Mouse (Mus musculus) spleen, postnatal 4 days (tissue): Measurements from ENCODE around the gene B9d2.
"Not testable (repeated sequence)": the region's sequence is repeated elsewhere in the genome, so short reads cannot be mapped to it uniquely, and the experiment has no call there.

Source experiments
- DNase-seq, 2 experiments: peaks; one replicate each; pipeline ENCODE4 v3.0.0; 2022; ENCODE audit warnings: low spot score in 2 of 2

B9d2 gene

DNA sequence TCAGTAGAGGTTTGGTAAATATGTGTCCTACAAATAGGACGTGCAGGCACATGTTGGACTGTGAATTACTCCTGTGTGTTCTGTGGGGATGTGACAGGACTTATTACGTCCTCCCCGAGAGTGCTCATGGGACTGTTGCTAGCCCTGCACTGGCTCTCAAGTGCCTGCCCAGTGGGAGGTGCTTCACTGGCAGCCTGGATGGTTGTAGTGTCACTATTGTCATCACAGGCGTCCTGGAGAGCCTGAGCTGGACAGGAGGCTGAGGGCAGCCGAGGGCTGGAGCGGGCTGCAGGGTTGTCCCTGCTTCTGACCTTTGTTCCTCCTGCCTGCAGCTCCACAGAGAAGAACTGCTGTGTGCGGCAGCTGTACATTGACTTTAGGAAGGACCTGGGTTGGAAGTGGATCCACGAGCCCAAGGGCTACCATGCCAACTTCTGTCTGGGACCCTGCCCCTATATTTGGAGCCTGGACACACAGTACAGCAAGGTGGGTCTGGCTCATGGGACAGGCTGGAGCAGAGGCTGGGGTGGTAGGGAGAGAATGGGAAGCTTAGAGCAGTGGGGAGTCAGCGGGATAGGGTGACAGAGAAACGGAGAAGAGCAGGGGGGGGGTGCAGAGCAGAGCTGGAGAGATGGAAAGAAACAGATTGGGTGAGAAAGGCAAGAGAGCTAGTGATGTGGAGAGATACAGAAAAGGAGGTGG, 23.4 kb downstream of the B9d2 start:
- DNase-seq: no peak

DNA sequence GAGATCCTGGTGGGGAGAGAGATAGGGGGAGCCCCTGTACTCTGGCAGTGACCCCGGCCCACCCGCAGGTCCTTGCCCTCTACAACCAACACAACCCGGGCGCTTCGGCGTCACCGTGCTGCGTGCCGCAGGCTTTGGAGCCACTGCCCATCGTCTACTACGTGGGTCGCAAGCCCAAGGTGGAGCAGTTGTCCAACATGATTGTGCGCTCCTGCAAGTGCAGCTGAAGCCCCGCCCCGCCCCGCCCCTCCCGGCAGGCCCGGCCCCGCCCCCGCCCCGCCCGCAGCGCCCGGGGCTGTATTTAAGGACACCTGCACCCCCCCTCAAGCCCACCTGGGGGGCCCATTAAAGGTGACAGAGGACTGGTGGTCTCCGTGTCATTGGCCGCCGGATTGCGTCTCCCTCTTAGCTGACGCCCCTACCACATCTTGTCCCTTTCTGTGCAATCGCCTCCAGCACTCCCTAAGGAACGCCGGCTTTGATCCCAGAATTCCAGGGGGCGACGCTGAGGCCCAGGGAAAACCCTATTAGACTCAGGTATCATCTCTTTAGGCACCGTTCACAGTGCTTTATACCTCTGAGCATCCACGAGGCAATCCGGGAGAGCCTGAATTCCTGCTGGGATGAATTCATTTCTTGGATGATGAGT, 24.3 kb downstream of the B9d2 start:
- DNase-seq: peak in 1 of 2 experiments; percentile 65

- peak in 1 of 2 experiments; percentile 60 for DNase-seq
Observed at GRCm38 (mm10) chr7:25705801-25706251, 25.2 kb downstream of the B9d2 start.

DNA sequence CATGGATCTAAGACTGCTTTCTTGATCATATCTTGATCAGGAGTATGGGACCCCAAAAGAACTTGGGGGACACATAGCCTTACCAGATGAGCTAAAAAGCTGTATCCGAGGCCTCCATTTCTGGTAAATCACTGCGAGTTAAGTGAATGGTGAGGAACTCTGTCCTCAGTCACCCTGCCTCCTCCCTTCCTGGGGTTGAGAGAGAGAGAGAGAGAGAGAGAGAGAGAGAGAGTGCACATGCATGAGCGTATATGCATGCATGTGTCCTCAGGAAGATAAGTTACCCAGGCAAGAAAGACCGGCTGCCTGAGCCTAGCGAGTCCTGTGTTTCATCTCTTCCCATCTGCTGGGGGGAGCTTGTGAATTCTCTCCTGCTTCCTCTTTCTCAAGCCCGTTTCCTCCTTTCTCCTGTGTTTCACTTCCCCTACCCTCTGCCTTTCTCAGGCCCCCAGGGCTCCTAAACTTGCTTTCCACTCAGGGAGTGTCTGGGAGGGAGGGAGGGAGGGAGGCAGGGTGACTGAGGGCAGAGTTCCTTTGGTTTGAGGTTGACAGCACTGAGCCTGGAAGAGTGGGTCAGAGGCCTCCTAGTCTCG, 26.1 kb downstream of the B9d2 start:
- no peak for DNase-seq

GRCm38 (mm10) chr7:25707581-25708292, 27.2 kb downstream of the B9d2 start:
- peak in 1 of 2 experiments; percentile 64 for DNase-seq

DNA sequence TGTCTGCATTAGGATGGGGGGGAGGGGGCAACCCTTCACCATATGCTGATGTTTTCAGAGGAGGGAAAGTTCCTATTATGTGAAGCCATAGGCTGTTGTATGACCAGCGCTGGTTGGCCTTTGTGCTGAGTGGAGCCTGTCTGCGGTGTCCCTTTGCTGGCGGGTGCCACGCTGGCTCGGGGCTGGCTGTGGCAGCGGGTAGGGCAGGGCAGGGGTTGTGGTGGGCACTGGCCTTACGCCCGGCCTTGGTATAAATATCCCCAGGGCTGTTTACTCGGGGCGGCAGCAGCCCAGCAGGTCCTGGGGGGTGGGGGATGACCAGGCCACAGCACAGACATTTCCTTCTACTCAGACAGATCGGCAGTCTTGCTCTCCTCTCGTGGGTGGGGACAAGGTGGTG, 29.4 kb downstream of the B9d2 start:
- peak in 1 of 2 experiments; percentile 63 for DNase-seq

GRCm38 (mm10) chr7:25710519-25711130, 30.0 kb downstream of the B9d2 start:
- no peak for DNase-seq

DNA sequence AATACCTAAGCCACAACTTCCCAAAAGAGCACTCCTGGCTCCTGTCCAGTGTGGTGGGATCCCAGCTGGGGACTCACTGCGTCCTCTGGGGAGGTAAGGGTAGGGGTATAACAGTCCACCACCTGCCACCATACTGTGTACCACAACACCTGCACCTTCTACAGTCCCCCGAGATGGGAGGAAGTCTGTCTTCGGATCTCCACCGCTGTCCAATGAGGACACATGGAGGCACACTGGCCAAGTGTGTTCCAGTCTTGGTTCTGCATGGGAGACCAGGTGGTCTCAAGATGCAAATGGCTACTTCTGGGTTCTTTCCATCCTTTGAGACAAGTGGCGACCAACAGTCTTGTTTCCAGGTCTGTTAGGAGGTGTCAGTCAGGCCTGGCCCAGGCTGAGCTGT, 30.6 kb downstream of the B9d2 start:
- no peak for DNase-seq

DNA sequence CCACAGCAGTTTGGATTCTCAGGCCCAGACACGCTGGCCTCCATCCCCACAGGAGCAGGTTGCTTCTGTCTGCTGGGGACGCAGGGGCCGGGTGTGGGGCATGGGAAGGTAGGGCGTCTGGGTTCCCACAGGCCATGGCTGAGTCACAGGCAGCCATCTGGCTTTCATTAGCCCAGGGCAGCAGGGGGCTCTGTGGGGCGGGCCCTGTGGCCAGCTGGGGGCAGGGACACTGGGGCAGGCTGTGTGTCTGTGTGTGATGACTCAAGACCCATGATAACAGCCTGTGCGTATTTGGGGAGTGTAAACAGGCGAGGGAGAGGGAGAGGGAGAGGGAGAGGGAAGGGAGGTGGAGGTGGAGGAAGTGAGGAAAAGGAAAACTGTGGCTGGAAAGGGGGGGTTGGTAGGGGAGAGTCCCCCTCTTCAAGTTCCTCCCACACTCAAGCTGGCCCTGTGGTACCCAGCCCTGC, 31.2 kb downstream of the B9d2 start:
- no peak for DNase-seq

DNA sequence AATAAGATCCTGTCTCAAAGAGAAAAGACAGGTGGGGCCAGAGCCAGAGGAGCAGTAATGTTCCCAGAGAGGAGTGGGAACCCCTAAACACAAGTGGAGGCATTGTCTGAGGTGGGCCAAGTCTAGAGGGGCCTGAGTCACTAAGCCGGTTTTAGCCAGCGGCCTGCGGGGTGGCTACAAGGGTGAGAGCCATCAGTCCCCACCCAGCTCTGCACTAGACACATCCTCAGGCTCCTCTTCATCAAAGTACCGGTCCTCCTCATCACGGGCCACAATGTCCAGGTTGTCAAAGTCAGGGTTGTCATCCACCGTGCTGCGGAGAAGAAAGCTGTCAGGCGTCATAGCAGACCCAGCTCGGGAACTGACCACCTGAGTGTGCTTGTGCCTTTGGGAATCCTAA, 32.2 kb downstream of the B9d2 start:
- DNase-seq: no peak

GRCm38 (mm10) chr7:25714581-25714980, 34.0 kb downstream of the B9d2 start:
- no peak for DNase-seq

DNA sequence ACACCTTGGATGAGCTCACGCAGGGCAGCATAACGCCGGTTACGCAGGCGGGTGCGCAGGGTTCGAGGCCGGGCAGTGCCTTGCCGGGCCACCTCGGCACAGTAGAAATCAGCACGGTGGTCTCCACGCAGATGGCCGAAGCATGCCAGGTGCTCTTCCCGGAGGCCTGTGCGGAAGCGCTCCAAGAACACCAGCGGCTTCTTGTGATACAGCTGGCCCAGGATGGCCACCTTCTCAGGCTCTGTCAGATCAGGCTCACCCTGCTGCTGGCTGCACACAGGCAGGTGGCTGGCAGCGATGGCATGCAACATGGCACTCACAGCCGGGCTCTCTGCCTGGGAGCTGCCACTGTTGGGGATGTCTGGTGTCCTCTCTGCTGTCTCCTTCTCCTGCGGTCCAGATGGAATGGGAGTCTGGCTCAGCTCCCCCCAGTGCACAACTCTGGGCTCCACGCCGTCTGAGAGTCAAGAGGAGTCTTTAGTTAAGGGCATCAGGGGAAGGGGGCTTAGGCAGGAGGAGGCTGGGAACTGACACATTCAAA, 35.2 kb downstream of the B9d2 start:
- no peak for DNase-seq

DNA sequence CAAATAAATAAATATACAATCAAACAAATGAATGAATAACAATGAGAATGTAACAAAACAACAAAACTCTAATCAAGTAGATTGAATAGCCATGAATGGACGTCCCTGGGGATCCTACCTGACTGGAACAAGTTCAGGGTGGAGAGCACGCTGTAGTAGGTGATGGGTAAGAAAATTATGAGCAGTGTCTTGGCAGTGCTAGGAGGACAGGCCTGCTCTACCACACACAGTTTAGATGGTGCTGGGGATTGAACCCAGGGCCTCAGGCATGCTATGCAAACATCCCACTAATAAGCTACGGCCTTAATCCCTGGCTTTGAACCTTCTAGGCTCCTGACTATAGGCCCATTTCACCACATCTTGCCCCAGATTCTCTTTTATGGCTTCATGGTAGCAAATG, 36.9 kb downstream of the B9d2 start:
- DNase-seq: no peak

DNA sequence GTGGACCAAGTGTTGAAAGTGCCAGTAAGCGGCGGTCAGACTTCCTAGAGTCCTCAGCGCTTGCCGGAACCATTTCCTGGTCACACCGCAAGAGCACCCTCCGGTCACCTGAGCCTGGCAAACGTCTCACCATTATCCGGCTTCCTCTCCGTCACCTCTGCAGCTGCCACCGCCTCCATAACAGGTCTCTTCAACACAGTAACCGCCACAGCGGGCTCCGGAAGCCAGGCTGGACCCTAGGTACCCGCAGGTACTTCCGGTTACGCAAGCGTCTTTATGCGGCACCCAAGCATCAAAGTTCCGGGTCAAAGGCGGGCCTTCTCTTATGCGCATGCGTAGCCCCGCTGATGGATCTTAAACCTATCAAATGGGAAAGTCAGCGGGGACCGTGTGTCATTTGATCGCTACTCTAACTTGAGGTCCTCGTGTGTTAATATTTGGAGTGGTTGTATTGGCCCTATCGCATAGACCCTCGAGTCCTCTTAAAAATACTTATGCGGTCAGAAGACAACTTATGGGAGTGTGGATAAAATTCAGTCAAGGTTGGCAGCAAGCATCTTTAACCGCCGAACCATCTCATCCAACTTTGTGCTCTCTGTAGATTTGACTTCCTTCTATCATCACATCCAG, 38.3 kb downstream of the B9d2 start, which contains the start of gene Ccdc97:
TSS of gene Ccdc97 (minus strand) at position 301 of the 630 bp plus-strand sequence.
- DNase-seq: peak; percentile 91 to 95

GRCm38 (mm10) chr7:25719761-25720610, 39.4 kb downstream of the B9d2 start:
- peak; percentile 74 to 90 for DNase-seq

GRCm38 (mm10) chr7:25720760-25721159, 40.2 kb downstream of the B9d2 start:
- no peak for DNase-seq

DNA sequence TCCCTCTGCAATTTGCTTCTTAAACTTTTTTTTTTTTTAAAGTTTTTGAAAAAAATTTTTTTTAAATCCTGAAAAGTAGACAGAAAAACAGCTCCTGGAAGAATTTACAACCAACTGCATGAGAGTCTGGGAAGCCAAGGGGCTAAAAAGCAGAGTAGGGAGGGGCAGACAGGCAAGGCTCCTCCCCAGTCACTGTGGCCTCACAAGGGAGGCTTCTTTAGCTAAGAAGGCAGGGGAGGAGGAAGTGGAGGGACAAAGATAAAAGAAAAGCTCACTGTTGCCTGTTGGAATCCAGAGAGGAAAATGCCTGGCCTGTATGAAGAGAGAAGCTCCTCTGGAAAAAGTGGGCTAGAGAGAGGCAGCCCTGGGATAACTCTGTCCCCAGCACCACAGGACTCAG, 41.2 kb downstream of the B9d2 start:
- DNase-seq: not testable (repeated sequence)

GRCm38 (mm10) chr7:25725886-25726285, 45.3 kb downstream of the B9d2 start:
- DNase-seq: no peak

DNA sequence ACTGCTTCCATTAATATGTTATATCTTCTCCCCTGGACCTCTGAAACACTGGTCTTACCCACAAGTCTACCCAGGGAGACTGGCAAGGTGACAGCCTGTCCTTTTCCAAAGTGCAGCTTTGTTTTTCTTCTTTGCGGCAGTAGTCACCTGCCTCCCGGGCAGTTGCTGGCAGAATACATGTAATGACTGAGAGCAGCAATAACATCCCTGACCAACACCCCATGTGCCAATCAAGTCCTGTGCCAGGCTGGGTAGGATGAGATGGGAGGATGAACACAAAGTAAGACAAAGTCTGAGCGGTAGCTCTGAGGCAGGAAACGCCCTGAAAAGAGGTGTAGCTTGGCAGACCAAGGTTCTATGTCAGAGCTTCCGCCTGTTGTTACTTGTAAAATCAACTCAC, 47.2 kb downstream of the B9d2 start:
- DNase-seq: no peak

DNA sequence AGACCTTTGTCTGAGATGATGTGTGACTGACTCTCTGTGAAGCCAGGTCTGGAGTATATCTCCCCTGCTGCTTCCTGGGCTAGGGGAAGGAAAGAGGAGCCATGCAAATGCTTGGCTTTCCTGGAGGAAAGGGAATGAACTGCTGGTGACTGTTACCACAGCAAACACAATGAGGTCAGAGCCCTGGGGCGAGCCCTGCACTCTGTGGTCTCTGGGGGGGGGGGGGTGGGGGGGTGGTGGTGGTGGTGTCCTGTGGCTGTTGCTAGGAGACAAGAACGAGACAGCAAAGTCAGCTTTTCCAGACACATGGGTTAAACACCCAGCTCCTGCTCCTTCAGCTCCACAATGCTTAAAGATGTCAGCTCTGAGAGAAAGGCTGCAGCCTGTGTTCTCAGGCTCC, 48.8 kb downstream of the B9d2 start:
- no peak for DNase-seq
